Mouse (Mus musculus) gastrocnemius, adult 2 months (tissue): ENCODE measurements around the gene Cabp2. TPM values are rescaled to one million over a fixed set of nuclear protein-coding genes. Genes with fewer than 3 reads are reported as not detected.
"Not testable (repeated sequence)": the region's sequence is repeated elsewhere in the genome, so short reads cannot be mapped to it uniquely, and the experiment has no call there.

Source experiments
- DNase-seq: peaks from one replicate; pipeline ENCODE4 v3.0.0; 2022
- H3K27ac ChIP-seq: fragments of 200-600 bp; 2 replicates; pipeline ENCODE4 v1.8.1; 2022; ENCODE audit warnings: mild to moderate bottlenecking
- H3K4me3 ChIP-seq: fragments of 200-600 bp; 2 replicates; pipeline ENCODE4 v1.8.1; 2022; ENCODE audit warnings: mild to moderate bottlenecking, moderate library complexity
- CTCF ChIP-seq: fragments of 200-600 bp; IDR thresholded peaks from 2 replicates; pipeline ENCODE4 v1.8.1; 2022; ENCODE audit warnings: antibody characterized with exemption, mild to moderate bottlenecking, moderate library complexity
- intact Hi-C: fragments of 180-260 bp; cut with DNase I; formaldehyde crosslinking; loops from one replicate; pipeline ENCODE4 v1.15.1; 2025
- total RNA-seq, 2 experiments: library from RNA; stranded (reverse); gene quantifications; 2 replicates each; pipeline ENCODE4 v1.2.3; 2021

The Cabp2 gene
- total RNA-seq, 2 experiments from 2014 or later = not detected

- H3K27ac ChIP-seq = no peak overlapping the region
- no peak for TF ChIP-seq CTCF
- DNase-seq = no peak
- H3K4me3 ChIP-seq = no peak overlapping the region
- intact Hi-C loops = no loop called here
These were observed 34.4 kb downstream of the Cabp2 start for GRCm38 (mm10) chr19:4115816-4116215.

- Histone ChIP-seq H3K4me3 (no peak overlapping the region), H3K27ac (no peak overlapping the region)
- TF ChIP-seq CTCF = no peak
- DNase-seq = no peak
- intact Hi-C loops = no loop called here
These were observed 35.6 kb downstream of the Cabp2 start for GRCm38 (mm10) chr19:4117006-4117405.

DNA sequence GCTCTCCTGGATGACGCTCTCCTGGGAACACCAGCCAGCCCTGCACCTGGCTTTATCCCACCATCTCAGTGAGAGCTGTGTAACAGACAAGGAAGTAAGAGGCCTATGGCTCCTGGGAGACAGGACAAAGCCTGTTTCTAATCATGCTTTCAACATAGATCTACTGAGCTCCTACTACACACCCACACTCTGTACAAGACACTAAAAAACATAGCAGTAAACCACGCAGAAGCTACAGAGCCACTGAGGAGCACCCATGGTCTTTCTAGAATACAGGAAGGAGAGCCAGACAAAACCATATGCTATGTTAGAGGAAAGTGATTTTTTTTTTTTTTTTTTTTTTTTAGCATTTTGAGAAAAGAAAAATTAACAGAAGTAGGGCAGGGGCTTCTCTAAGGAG is 37.0 kb downstream of the Cabp2 start:
- DNase-seq = no peak
- H3K27ac ChIP-seq = no peak overlapping the region
- intact Hi-C loops = no loop called here
- TF ChIP-seq CTCF = no peak
- H3K4me3 ChIP-seq = no peak overlapping the region

DNA sequence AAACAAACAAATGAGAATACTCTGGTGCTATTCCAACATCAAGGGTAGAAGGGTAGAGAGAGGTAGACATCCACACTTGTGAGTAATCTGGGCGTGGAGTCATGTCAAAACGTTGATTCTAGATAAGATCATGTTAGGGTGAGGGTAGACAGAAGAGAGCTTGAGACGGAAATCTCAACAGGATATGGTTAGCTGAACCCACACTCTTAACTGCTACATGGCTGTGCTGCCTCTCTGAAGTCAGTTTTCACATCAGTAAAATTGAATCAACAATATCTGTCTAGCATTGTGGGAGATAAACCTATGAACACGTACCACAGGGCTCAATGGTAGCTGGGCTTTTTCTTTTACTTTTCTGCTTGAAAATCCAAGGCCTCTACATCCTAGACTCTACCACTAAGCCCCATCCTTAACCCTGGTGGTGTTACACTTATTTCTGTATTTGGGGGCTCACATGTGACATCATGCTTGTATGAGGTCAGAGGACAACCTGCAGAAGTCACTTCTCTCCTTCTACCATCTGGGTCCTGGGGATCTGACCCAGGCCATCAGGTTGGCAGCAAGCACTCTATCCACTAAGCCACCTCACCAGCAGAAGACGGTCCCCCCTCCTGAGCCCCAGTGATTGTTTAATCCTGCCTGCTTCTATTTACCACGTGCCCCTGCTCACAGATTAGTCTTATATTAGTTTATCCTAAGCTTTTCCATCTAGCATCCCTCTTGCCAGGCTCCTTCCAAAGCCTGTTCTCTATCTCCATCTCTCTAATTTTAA is 38.5 kb downstream of the Cabp2 start:
- intact Hi-C loops = loop anchor here (2.0 kb wide), 1 partner anchor 21 kb away; the partner anchor contains the start of gene Pitpnm1
- DNase-seq = no peak
- no peak for TF ChIP-seq CTCF
- Histone ChIP-seq H3K27ac (no peak overlapping the region), H3K4me3 (peak overlapping the region; percentile 84; the same call in 1 of the 2 replicates)

DNA sequence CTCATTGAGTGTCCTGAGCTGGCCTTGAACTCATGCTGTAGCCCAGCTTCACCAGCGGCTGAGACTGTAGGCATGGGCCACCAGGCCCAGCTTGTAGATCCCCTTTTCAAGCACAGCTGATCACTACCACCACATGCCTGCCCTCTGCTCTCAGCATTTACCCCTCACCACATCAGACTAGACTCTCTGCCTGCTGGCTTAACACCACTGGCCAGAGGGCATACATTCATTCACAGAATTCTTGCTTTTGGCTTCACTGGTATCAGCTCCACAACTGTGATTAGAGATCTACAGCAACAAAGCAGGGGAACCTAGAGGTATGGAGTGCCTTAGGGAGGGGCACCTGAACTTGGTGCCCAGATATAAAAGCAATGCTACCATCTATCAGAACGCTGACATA is 39.1 kb downstream of the Cabp2 start:
- H3K4me3 ChIP-seq = peak overlapping the region; percentile 84
- intact Hi-C loops = loop anchor here (2.0 kb wide), 1 partner anchor 22 kb away; the partner anchor contains the start of gene Pitpnm1
- H3K27ac ChIP-seq = peak overlapping the region; percentile 94; the same call in 1 of the 2 replicates

DNA sequence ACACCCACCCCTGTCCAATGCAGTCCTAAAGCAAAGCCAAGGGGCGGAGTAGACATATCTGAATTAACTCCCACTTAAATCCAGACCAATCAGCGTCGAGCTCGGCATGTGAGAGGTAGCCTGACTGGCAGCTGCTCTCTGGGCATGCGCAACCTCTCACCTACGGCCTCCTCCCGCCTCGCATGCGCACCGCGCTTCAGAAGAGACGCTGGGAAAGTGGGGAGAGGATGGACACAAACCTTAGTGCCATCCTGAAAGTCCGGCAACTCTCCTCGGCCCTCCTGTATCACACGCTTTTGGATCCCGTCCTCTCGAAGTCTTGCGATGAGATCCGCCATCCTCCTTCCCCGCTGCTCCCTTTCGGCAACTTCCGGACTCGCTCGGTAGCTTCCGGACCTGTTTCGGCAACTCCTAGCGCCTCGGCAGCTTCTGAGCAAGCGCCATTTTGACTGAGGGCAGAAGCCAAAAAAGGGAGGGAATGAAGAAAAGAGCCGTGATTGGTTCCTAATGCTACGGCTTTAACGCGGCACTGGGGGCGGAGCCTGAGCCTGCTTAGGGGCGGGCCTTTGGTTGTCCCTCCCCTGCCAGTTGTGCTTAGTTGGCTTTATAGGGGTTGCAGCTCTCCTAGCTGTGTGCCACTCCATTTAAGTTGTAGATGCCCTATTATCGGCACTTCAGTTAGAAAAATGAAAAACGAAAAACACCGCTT is 39.9 kb downstream of the Cabp2 start:
- no peak for TF ChIP-seq CTCF
- peak; percentile 98 for DNase-seq
- Histone ChIP-seq H3K27ac (peak overlapping the region; percentile 94), H3K4me3 (peak overlapping the region; percentile 84)
- intact Hi-C loops = loop anchor here (2.0 kb wide), 1 partner anchor 22 kb away; the partner anchor contains the start of gene Pitpnm1

More for the DNA sequence above, 39.1 kb downstream of the Cabp2 start:
- no peak for TF ChIP-seq CTCF
- DNase-seq = no peak

GRCm38 (mm10) chr19:4121896-4122295 is 40.5 kb downstream of the Cabp2 start:
- Histone ChIP-seq H3K27ac (peak overlapping the region; percentile 94), H3K4me3 (peak overlapping the region; percentile 84)
- not testable (repeated sequence) for DNase-seq
- intact Hi-C loops = loop anchor here (2.0 kb wide), 1 partner anchor 23 kb away; the partner anchor contains the start of gene Pitpnm1

DNA sequence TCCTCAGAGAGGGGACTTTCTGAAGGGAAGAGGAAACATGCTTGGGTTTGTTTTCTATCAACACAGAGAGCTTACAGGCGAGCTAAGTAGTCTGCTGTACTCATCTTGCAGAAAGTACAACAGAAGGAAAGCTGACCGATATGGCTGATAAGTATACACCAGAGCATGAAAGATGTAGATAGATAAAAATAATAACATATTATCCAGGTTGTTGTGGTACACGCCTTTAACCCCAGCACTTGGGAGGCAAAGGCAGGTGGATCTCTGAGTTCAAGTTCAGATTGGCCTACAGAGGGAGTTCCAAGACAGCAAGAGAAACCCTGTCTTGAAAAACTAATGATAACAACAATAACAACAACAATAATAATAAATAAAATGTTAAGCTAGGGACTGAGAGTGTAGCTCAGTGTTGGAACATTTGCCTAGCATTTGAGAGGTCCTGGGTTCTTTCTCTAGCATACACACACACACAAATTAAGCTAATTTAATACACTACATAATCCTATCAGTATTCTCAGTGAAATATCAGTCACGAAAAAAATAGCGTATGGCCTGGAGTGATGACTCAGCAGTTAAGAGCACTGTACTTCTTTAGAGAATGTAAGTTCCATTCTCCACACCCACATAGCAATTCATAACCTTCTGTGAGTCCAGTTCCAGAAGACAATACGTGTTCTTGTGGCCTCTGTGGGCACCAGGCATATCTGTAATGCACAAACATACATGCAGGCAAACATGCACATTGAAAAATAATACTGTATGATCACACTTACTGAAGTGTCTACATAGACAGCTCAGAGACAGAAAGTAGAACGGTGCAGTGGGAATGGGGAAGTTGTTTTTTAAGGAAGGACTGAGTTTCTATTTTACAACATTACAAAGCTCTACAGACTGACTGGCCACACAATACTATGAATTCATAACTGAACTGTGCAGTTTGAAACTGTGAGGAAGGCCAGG is 41.3 kb downstream of the Cabp2 start:
- intact Hi-C loops = no loop called here
- TF ChIP-seq CTCF = no peak

DNA sequence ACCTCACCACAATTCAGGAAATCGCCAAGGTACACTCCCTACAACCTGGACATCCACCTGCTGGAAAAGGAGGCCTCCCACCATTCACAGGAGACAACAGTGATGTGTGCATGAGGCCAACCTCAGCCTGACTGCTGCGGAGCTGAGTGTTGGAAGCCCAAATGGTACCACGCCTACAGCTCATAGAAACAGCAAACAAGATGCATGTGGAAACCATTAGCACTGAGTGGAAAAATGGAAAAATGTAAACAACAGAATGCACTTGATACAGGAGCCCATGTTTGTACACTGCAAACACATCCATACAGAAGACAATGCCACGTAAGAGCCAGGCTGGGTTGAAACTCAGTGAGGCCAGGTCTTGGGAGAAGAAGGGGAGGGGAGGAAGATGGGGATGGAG is 43.1 kb downstream of the Cabp2 start:
- no peak for DNase-seq
- no peak overlapping the region for H3K27ac ChIP-seq
- H3K4me3 ChIP-seq = no peak overlapping the region
- no peak for TF ChIP-seq CTCF
- intact Hi-C loops = no loop called here

More for the DNA sequence above, 41.3 kb downstream of the Cabp2 start:
- H3K4me3 ChIP-seq = no peak overlapping the region
- H3K27ac ChIP-seq = peak overlapping the region; percentile 94; the same call in 1 of the 2 replicates
- no peak for DNase-seq

DNA sequence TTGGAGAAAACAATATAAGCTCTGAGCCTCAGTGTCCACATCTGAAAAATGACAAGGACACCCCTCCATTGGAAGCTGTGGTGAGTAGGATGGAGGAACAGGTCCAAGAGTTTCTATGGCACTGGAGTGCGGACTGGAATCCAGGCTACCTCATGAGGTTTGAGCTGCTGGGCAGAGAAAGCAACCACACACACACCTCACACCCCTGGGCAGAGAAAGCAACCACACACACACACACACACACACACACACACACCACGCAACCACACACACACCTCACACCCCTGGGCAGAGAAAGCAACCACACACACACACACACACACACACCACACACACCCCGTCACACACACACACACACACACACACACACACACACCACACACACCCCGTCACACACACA is 43.9 kb downstream of the Cabp2 start:
- Histone ChIP-seq H3K27ac (peak overlapping the region; percentile 93), H3K4me3 (peak overlapping the region; percentile 96)
- not testable (repeated sequence) for DNase-seq
- intact Hi-C loops = loop anchor here (5.0 kb wide), 2 partner anchors 37 to 67 kb away; partner anchors contain the start of genes Ppp1ca, Rps6kb2 and Tbc1d10c

DNA sequence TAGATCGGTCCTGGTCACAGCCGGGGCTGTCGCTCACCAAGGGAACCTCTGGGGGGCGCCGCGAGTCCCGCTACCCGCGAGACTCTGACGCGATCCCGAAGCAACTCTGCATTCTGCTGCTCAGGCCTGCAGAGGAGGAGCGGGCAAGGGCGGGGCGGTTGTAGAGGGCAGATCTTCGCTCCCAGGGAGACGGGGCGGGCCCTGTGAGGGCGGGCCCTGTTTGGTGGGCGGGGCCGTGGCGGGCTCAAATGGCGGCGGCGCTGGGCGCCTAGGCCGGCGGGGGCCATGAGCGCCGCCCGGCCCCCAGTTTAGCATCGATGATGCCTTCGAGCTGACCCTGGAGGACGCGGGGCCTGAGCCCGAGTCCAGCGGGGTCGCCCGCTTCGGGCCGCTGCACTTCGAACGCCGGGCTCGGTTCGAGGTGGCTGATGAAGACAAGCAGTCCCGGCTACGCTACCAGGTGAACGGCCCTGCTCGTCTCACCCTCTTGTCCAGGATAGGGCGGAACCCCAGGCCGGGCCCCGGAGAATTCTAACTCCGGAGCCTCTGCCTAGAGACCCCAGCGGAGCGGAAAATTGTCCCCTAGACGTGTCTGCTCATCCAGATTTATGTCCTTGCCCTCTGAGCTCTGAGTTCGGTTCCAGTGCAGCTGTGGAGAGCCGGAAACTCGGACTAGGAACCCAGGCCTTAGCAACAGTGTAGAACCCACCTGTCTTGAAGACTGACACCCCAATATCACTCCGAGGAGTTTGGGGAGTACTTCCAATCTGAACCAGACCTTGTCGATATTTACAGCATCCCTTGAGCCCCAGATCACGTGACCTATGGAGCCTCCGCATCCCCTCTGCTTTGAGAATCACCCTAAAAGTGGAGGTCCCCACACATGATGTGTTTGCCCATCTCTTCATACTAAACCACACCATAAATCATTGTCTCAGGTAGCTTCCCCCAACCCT is 44.6 kb downstream of the Cabp2 start, which contains the start of gene Aip:
Aip (minus strand) TSS at position 118 of the 956 bp plus-strand sequence.
- DNase-seq = peak; percentile 99
- Histone ChIP-seq H3K4me3 (peak within 1 kb of the TSS; percentile 96), H3K27ac (peak within 1 kb of the TSS; percentile 93)
- intact Hi-C loops = loop anchor here (5.0 kb wide), 2 partner anchors 36 to 66 kb away; partner anchors contain the start of genes Ppp1ca, Rps6kb2 and Tbc1d10c
- peak; percentile 66 for TF ChIP-seq CTCF
